Mouse (Mus musculus) cerebellum, adult 11-12 months (tissue): Measurements from ENCODE around the gene Zfp385b.

Experiments used
- DNase-seq: peaks from one replicate; pipeline ENCODE4 v3.0.0; 2022

Zfp385b gene

GRCm38 (mm10) chr2:77819539-77819938, at the start of gene Zfp385b:
Gene Zfp385b (minus strand): TSS chr2:77819639.
- no peak for DNase-seq

- no peak for DNase-seq
Observed at GRCm38 (mm10) chr2:77863934-77864333, 44.5 kb upstream of the Zfp385b start.

GRCm38 (mm10) chr2:77863522-77863921, 44.1 kb upstream of the Zfp385b start:
- no peak for DNase-seq

- no peak for DNase-seq
Observed at GRCm38 (mm10) chr2:77841464-77841863, 22.0 kb upstream of the Zfp385b start.

GRCm38 (mm10) chr2:77839587-77839986, 20.1 kb upstream of the Zfp385b start:
- no peak for DNase-seq

- DNase-seq: no peak
Observed at GRCm38 (mm10) chr2:77838688-77839087, 19.2 kb upstream of the Zfp385b start.

GRCm38 (mm10) chr2:77835781-77836180, 16.3 kb upstream of the Zfp385b start:
- DNase-seq: no peak

GRCm38 (mm10) chr2:77826133-77826828, 6.8 kb upstream of the Zfp385b start:
- no peak for DNase-seq

- DNase-seq: no peak
Observed at GRCm38 (mm10) chr2:77823026-77823425, 3.6 kb upstream of the Zfp385b start.

GRCm38 (mm10) chr2:77817357-77817894, 2.0 kb downstream of the Zfp385b start:
- DNase-seq: peak; percentile 34

- peak; percentile 80 for DNase-seq
Observed at GRCm38 (mm10) chr2:77816413-77817314, 2.8 kb downstream of the Zfp385b start.

GRCm38 (mm10) chr2:77815775-77816412, 3.5 kb downstream of the Zfp385b start:
- peak; percentile 93 for DNase-seq

GRCm38 (mm10) chr2:77814896-77815295, 4.5 kb downstream of the Zfp385b start:
- peak; percentile 33 for DNase-seq

GRCm38 (mm10) chr2:77813029-77813428, 6.4 kb downstream of the Zfp385b start:
- peak; percentile 44 for DNase-seq

- DNase-seq: no peak
Observed at GRCm38 (mm10) chr2:77810748-77811147, 8.7 kb downstream of the Zfp385b start.

- peak; percentile 79 for DNase-seq
Observed at GRCm38 (mm10) chr2:77804781-77805180, 14.7 kb downstream of the Zfp385b start.

GRCm38 (mm10) chr2:77802291-77802690, 17.1 kb downstream of the Zfp385b start:
- no peak for DNase-seq

- DNase-seq: no peak
Observed at GRCm38 (mm10) chr2:77801430-77801829, 18.0 kb downstream of the Zfp385b start.

GRCm38 (mm10) chr2:77801009-77801408, 18.4 kb downstream of the Zfp385b start:
- DNase-seq: no peak

- peak; percentile 94 for DNase-seq
Observed at GRCm38 (mm10) chr2:77797233-77797632, 22.2 kb downstream of the Zfp385b start.

- peak; percentile 88 for DNase-seq
Observed at GRCm38 (mm10) chr2:77795859-77796552, 23.4 kb downstream of the Zfp385b start.

- no peak for DNase-seq
Observed at GRCm38 (mm10) chr2:77790846-77791245, 28.6 kb downstream of the Zfp385b start.

GRCm38 (mm10) chr2:77790295-77790694, 29.1 kb downstream of the Zfp385b start:
- DNase-seq: no peak
